Mouse (Mus musculus) CH12.LX (cell line): Measurements from ENCODE around the gene Zpbp2.

ENCODE experiments used
- BHLHE40 ChIP-seq: IDR thresholded peaks from 2 replicates; pipeline ENCODE4 v1.6.1; 2011; ENCODE audit warnings: mild to moderate bottlenecking, low read depth, low read length, improper control_type of control experiment
- CHD1 ChIP-seq: IDR thresholded peaks from 2 replicates; pipeline ENCODE4 v1.6.1; 2012; ENCODE audit warnings: low read depth, low read length, improper control_type of control experiment, inconsistent platforms
- CTCF ChIP-seq, 2 experiments: IDR thresholded peaks in 1 of 2; conservative IDR thresholded peaks in 1 of 2; 2 replicates each; pipeline ENCODE4 v1.5.1; 2011 to 2012; ENCODE audit warnings: low read depth in 2 of 2, low read length in 2 of 2, improper control_type of control experiment in 1 of 2, inconsistent platforms in 1 of 2, mild to moderate bottlenecking in 1 of 2, moderate library complexity in 1 of 2
- ETS1 ChIP-seq: conservative IDR thresholded peaks from 2 replicates; pipeline ENCODE4 v1.6.1; 2012; ENCODE audit warnings: low read depth, mild to moderate bottlenecking, inconsistent platforms, low read length, improper control_type of control experiment, moderate library complexity
- HCFC1 ChIP-seq: IDR thresholded peaks from 2 replicates; pipeline ENCODE4 v1.6.1; 2012; ENCODE audit warnings: low read depth, mild to moderate bottlenecking, inconsistent platforms, low read length, improper control_type of control experiment
- KAT2A ChIP-seq: IDR thresholded peaks from 2 replicates; pipeline ENCODE4 v1.6.1; 2012; ENCODE audit warnings: low read length, improper control_type of control experiment, inconsistent platforms; ENCODE audit not compliant: insufficient replicate concordance
- MAFK ChIP-seq: IDR thresholded peaks from 2 replicates; pipeline ENCODE4 v1.6.1; 2011; ENCODE audit warnings: low read length, improper control_type of control experiment; ENCODE audit not compliant: insufficient replicate concordance
- NRF1 ChIP-seq: IDR thresholded peaks from 2 replicates; pipeline ENCODE4 v1.6.1; 2014; ENCODE audit warnings: low read depth, mild to moderate bottlenecking, inconsistent platforms, low read length, improper control_type of control experiment, moderate library complexity
- POLR2A ChIP-seq: IDR thresholded peaks from 2 replicates; pipeline ENCODE4 v1.6.1; 2011; ENCODE audit warnings: low read depth, mild to moderate bottlenecking, improper control_type of control experiment, low read length
- TBP ChIP-seq: conservative IDR thresholded peaks from 2 replicates; pipeline ENCODE4 v1.6.1; 2011; ENCODE audit warnings: low read depth, low read length, improper control_type of control experiment
- TCF12 ChIP-seq: IDR thresholded peaks from 2 replicates; pipeline ENCODE4 v1.6.1; 2014; ENCODE audit warnings: low read depth, mild to moderate bottlenecking, inconsistent platforms, low read length, improper control_type of control experiment
- UBTF ChIP-seq: IDR thresholded peaks from 2 replicates; pipeline ENCODE4 v1.6.1; 2012; ENCODE audit warnings: low read depth, mild to moderate bottlenecking, inconsistent platforms, low read length, improper control_type of control experiment, moderate library complexity
- ZC3H11A ChIP-seq: IDR thresholded peaks from 2 replicates; pipeline ENCODE4 v1.6.1; 2012; ENCODE audit warnings: low read depth, mild to moderate bottlenecking, inconsistent platforms, low read length, improper control_type of control experiment
- ZKSCAN1 ChIP-seq: IDR thresholded peaks from 2 replicates; pipeline ENCODE4 v1.6.1; 2012; ENCODE audit warnings: low read depth, inconsistent platforms, low read length, improper control_type of control experiment, borderline replicate concordance

- TF ChIP-seq BHLHE40, result no peak
- TF ChIP-seq TCF12, result no peak
- TF ChIP-seq NRF1, result no peak
- no peak for TF ChIP-seq POLR2A
- no peak for TF ChIP-seq TBP
- TF ChIP-seq CHD1, result no peak
- no peak for TF ChIP-seq ZKSCAN1
- TF ChIP-seq ZC3H11A, result no peak
- no peak for TF ChIP-seq KAT2A
- TF ChIP-seq MAFK, result no peak
- no peak for TF ChIP-seq ETS1
- TF ChIP-seq UBTF, result no peak
- TF ChIP-seq CTCF (conservative IDR thresholded peaks at IDR 0.05 in 1 of 2, IDR thresholded peaks at IDR 0.05 in 1 of 2; ENCODE audit: low read depth in 2 of 2, low read length in 2 of 2), result no peak
- no peak for TF ChIP-seq HCFC1
Measured at GRCm38 (mm10) chr11:98584629-98585177, 33.8 kb downstream of the Zpbp2 start.
